Mouse (Mus musculus): ENCODE results near the gene Gdi1.

- TF ChIP-seq CTCF (IDR thresholded peaks at IDR 0.05; ENCODE audit: low read depth), result no peak
- no peak for TF ChIP-seq EP300 (optimal IDR thresholded peaks at IDR 0.05)
Observed at GRCm38 (mm10) chrX:74328725-74329161, 23.9 kb downstream of the Gdi1 start, which contains the start of gene Plxna3.

Data from stomach, postnatal 0 days (tissue).